Mouse (Mus musculus) erythroblast, embryonic 14.5 days (primary cell): Measurements from ENCODE around the gene Kcnk13. TPM values are rescaled to one million over a fixed set of nuclear protein-coding genes. Genes with fewer than 3 reads are reported as not detected.

Source experiments
- H3K27me3 ChIP-seq: 2 replicates; pipeline ENCODE4 v1.6.1; 2012; ENCODE audit warnings: inconsistent platforms; ENCODE audit not compliant: control insufficient read depth
- H3K36me3 ChIP-seq: 2 replicates; pipeline ENCODE4 v1.6.1; 2012; ENCODE audit warnings: mild to moderate bottlenecking, inconsistent platforms; ENCODE audit not compliant: control insufficient read depth
- H3K4me1 ChIP-seq: 2 replicates; pipeline ENCODE4 v1.6.1; 2012; ENCODE audit warnings: inconsistent platforms; ENCODE audit not compliant: control insufficient read depth
- H3K4me3 ChIP-seq: replicated peaks from 2 replicates; pipeline ENCODE3; 2012; ENCODE audit warnings: moderate library complexity, mild to moderate bottlenecking, inconsistent platforms
- H3K9me3 ChIP-seq: 2 replicates; pipeline ENCODE4 v1.6.1; 2012; ENCODE audit warnings: low read length, inconsistent platforms, mixed read lengths; ENCODE audit not compliant: control insufficient read depth
- GATA1 ChIP-seq: IDR thresholded peaks from 2 replicates; pipeline ENCODE4 v1.6.1; 2012; ENCODE audit warnings: low read length, inconsistent platforms, mixed read lengths
- TAL1 ChIP-seq: IDR thresholded peaks from 3 replicates; pipeline ENCODE4 v1.6.1; 2012; ENCODE audit warnings: low read length, inconsistent platforms, mixed read lengths
- polyA plus RNA-seq: library from polyadenylated mRNA; stranded (reverse); fragments of >175 nt; gene quantifications from 2 replicates; pipeline ENCODE4 v1.2.3, GENCODE M21; 2012

Kcnk13 gene
- polyA plus RNA-seq, 1 experiment, result not detected

DNA sequence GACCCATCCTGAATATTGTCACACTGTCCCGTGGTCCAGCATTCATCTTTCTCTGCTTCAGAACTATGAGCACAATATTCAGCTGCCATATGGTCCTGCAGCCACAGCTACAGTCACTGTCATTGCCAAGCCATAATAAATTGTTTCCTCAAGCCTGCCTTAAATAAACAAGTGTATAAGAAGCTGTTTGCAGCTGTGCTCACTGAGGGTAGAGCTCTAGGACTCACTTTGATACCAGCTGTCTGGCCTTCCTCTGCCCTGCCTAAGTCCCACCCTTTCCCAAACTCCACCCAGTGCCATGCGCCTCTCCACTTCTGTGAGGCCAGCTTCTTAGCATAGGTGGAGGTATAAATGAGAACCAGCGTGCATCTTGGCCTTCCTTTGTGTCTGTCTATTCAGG lies 30.7 kb upstream of the Kcnk13 start:
- H3K36me3 ChIP-seq, result peaks cover 42% of the 10 kb centered on the region

DNA sequence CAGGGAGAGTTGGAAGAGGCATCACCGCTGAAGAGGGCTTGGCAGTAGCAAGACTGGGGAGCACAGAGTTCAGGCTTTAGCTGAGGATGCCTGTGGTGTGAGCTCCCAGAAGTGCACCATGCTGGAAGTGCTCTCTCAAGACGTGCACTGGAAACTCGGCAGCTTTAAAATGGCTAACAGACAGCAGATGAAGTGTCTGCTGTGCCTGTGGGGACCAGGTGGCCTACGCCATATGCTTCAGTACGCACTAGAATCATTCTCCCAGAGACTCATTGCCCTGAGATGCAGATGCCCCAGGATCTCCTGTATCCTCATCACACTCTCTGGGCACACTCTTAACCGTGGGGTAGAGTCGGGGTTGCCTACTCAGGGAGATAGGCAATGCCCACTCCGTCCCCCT lies 28.9 kb upstream of the Kcnk13 start:
- no peak overlapping the region for H3K4me3 ChIP-seq
- H3K36me3 ChIP-seq, result peaks cover 44% of the 10 kb centered on the region
- no peaks in the 10 kb centered on the region for H3K9me3 ChIP-seq
- peaks cover 2% of the 10 kb centered on the region; the same call in 1 of the 2 replicates for H3K4me1 ChIP-seq
- no peaks in the 10 kb centered on the region for H3K27me3 ChIP-seq
- TF ChIP-seq TAL1, result no peak
- TF ChIP-seq GATA1, result no peak

More for the DNA sequence above, 30.7 kb upstream of the Kcnk13 start:
- Histone ChIP-seq H3K9me3 (no peaks in the 10 kb centered on the region), H3K4me3 (no peak overlapping the region), H3K4me1 (peaks cover 2% of the 10 kb centered on the region; the same call in 1 of the 2 replicates), H3K27me3 (no peaks in the 10 kb centered on the region)
- TF ChIP-seq GATA1 (no peak), TAL1 (no peak)

DNA sequence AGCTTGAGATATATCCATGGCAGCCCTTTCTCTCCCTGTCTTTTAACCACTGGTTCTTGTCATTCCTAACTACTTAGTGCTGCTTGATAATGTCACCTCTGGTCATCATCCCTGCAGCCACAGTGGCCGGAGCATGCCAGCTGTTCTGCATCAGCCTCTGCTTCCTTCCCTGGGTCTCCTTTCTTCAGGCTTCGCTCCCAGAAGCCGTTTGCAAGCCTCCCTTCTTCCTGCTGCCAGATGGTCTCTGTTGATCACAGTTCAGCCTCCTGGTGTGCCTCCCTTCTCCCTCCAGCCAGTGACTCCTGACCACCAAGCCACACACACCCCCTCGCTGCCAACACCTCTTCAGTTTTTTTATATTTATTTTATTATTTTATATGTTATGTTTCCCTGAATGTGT lies 25.8 kb upstream of the Kcnk13 start:
- Histone ChIP-seq H3K4me1 (peaks cover 2% of the 10 kb centered on the region; the same call in 1 of the 2 replicates), H3K27me3 (no peaks in the 10 kb centered on the region), H3K4me3 (no peak overlapping the region), H3K36me3 (peaks cover 52% of the 10 kb centered on the region), H3K9me3 (no peaks in the 10 kb centered on the region)
- TF ChIP-seq GATA1 (no peak), TAL1 (no peak)

DNA sequence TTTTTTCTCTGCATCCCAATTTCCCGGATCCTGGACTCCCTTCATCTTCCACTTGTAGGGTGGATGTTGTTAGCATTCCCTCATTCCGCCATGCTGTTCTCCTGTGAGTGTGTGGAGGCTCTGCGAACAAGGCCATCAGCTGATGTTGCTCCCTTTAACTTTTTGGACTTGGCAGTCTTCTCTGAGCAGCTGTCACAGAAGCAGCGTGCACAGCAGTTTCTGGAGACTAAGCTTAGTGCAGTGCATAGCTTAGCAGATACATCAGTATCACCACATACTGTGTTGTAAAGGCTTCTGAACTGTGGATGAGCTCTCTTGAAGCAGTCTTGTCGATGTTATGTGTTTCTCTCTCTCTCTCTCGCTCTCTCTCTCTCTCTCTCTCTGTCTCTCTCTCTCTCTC lies 25.1 kb upstream of the Kcnk13 start:
- no peak for TF ChIP-seq TAL1
- Histone ChIP-seq H3K36me3 (peaks cover 52% of the 10 kb centered on the region), H3K9me3 (no peaks in the 10 kb centered on the region), H3K27me3 (no peaks in the 10 kb centered on the region), H3K4me3 (no peak overlapping the region), H3K4me1 (peaks cover 2% of the 10 kb centered on the region; the same call in 1 of the 2 replicates)

DNA sequence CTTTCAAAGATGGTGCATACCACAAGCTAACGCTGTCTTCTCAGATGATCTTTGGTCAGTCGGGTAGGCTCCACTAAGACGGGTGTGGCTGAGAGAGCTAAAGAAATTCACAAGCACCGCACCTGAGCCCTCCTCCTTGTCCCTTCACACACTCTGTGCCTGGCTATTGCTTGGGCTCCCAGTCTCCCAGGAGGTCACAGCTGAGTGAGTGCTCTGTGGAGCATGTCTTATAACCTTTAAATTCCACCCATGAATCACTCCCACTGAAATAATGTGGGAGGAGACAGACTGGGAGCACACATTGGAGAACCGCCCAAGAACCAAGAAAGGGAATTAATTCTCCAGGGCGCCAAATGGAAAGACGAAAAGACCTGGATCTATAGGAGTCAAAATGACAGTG lies 23.6 kb upstream of the Kcnk13 start:
- TF ChIP-seq GATA1 (no peak), TAL1 (no peak)
- H3K36me3 ChIP-seq, result peaks cover 45% of the 10 kb centered on the region

DNA sequence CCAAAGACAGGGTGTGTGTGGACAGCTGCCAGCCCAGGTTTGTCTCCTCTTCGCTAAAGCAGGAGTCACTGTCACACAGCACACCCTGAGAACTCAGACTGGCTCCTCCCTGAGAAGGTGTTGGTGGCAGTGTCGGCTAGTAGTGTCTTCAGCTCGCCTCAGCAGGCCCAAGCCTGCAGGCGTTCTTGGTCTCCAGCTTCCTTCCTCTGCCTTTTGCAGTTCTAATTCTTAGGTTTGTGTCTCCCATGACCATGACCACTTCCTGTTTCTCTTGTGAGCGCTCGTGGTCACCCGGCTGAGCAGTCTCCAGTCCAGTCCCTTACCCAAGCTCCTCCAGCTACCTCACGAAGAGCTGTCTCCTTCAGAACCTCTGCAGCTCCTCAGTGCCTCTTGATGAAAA lies 21.9 kb upstream of the Kcnk13 start:
- H3K9me3 ChIP-seq, result no peaks in the 10 kb centered on the region
- H3K4me1 ChIP-seq, result no peaks in the 10 kb centered on the region
- TF ChIP-seq TAL1, result no peak
- TF ChIP-seq GATA1, result no peak
- H3K4me3 ChIP-seq, result no peak overlapping the region
- no peaks in the 10 kb centered on the region for H3K27me3 ChIP-seq
- peaks cover 42% of the 10 kb centered on the region for H3K36me3 ChIP-seq

More for the DNA sequence above, 23.6 kb upstream of the Kcnk13 start:
- no peaks in the 10 kb centered on the region for H3K27me3 ChIP-seq
- no peaks in the 10 kb centered on the region for H3K9me3 ChIP-seq
- peaks cover 2% of the 10 kb centered on the region; the same call in 1 of the 2 replicates for H3K4me1 ChIP-seq
- H3K4me3 ChIP-seq, result no peak overlapping the region

DNA sequence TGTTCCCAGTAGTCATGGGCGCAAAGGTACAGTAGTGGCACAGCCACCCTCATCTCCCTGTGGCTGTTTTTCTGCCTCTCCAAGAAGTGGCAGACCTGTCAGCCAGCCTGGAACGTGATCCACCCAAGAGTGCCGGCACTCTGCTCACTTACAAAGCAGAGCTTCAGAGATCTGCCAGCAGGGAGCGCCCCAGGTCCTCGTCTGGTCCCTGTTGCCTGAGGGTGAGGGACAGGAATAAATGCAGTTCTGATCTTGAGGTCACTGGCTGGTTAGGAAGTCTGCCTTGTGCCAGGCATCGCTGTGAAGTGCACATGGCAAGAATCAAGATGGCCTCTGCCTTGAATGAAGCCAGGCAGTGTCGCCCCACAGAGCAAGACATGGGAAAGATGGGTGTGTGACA lies 11.4 kb upstream of the Kcnk13 start:
- Histone ChIP-seq H3K4me3 (no peak overlapping the region), H3K27me3 (no peaks in the 10 kb centered on the region), H3K4me1 (no peaks in the 10 kb centered on the region), H3K36me3 (peaks cover 20% of the 10 kb centered on the region), H3K9me3 (no peaks in the 10 kb centered on the region)
- TF ChIP-seq TAL1, result no peak
- TF ChIP-seq GATA1, result no peak

DNA sequence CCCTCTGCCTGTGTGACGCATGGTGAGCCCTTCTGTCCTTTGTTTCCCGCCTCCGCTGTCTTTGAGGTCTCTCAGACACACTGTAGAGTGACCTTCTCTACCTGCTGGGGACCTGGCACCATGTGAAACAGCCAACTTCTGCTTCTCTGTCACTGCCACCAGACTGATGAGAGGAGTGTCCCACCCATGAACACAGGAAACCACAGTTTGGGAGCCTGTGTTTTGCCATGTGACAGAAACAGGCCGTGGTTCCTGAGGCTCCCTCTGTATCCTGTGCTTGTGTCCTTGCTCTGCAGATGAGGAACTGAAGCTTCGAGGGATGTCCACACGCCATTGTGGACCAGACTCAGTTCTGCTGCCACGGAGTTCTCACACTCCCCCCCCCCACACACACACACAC lies 7.9 kb upstream of the Kcnk13 start:
- peaks cover 17% of the 10 kb centered on the region for H3K4me1 ChIP-seq
- no peak overlapping the region for H3K4me3 ChIP-seq
- H3K9me3 ChIP-seq, result no peaks in the 10 kb centered on the region
- TF ChIP-seq GATA1 (no peak), TAL1 (no peak)
- H3K27me3 ChIP-seq, result peaks cover 2% of the 10 kb centered on the region; the same call in 1 of the 2 replicates
- H3K36me3 ChIP-seq, result peaks cover 15% of the 10 kb centered on the region

DNA sequence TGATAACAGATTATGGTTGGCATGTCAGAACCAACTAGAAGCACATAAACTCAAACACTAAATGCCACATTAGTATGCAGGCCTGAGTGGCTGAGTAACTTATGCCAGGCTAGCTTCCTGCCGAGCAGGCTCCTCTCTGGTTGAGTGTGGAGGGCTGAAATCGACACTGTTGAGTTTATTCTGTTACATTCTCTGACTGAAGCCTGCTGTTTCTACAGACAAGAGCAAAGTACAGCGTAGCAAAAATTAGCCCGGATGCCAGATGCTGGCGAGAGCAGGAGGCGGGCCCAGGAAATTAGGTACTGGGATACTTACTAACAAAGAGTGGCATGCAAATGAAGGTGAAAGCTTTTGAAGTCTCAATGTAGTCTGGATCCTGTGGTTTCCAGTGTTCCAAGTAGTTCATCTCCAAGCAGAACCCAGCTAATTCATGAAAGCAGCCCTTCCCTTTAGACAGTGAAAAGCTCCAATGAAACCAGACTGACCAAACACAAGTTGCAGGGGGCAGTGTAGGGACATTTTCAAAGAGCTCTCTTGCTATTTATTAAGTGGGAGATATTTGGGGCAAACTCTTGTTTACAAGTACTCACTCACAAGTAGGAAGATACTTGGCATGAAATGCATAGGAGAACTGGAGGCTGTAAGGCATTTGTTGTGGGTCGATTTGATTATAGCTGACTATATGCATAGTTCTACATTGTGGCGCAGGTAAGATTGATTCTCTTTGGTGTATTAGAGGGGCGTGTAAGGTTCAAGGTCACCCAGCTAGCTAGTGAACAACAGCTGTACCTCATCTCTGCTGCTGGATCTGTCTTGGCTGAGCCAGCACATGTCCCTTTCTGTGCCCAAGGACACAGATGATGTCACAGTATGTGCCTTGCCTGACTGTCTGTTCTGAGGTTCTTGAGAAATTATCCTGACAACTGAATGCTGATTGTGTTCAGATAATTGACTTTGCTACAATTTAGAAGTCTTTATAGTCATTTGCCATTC lies 5.9 kb upstream of the Kcnk13 start:
- H3K4me1 ChIP-seq, result peaks cover 17% of the 10 kb centered on the region
- H3K36me3 ChIP-seq, result peaks cover 13% of the 10 kb centered on the region
- no peak overlapping the region for H3K4me3 ChIP-seq
- H3K9me3 ChIP-seq, result no peaks in the 10 kb centered on the region
- peaks cover 8% of the 10 kb centered on the region for H3K27me3 ChIP-seq
- no peak for TF ChIP-seq GATA1
- TF ChIP-seq TAL1, result no peak
